Mouse (Mus musculus): ENCODE measurements around the gene Fcgr3. TPM values are rescaled to one million over a fixed set of nuclear protein-coding genes. Genes with fewer than 3 reads are reported as not detected.
"Not testable (repeated sequence)": the region's sequence is repeated elsewhere in the genome, so short reads cannot be mapped to it uniquely, and the experiment has no call there.

Gene Fcgr3
- polyA plus RNA-seq, 1 experiment from 2014 or later: 3.8 TPM

DNA sequence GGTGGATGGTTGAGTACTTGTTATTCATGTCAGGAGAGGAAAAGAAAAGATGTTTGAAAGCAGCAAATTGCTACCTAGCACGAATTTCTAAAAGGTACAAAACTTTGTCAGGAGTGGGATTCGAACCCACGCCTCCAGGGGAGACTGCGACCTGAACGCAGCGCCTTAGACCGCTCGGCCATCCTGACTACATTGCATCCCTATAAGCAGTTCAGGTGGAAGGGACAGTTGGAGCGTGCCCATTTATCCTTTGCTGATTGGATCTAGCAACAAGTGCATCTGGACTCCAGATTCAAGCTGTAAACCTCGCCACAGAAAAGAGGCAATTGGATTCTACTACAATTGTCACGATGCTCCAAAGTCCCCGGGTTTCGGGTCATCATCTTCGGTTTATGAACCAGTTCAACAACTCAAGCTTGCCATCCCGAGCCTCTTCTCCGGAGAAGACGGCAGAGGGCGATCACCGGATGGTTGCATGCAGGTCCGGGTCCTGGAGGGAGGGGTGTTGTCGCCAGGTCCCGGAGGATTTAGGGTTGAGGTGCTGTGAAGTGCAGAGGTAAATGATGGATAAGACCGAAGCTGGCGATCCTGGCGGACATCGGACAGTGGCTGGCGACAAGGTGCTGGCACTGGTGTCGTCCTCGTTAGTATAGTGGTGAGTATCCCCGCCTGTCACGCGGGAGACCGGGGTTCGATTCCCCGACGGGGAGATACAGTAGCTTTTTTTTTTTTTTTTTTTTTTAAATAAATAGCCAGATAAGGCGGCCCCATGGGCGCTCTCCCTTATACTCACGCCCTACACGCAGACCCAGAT lies 37.2 kb upstream of the Fcgr3 start:
- Histone ChIP-seq H3K27ac (peak overlapping the region; percentile 57; the same call in 1 of the 2 replicates), H3K9ac (peak overlapping the region; percentile 67), H3K27me3 (no peaks in the 10 kb centered on the region), H3K4me2 (peak overlapping the region; percentile 62), H3K36me3 (ENCODE audit: poor library complexity, severe bottlenecking) (no peaks in the 10 kb centered on the region), H3K4me3 (peak overlapping the region; percentile 61), H3K4me1 (peaks cover 7% of the 10 kb centered on the region), H3K9me3 (replicated peaks) (no peaks in the 10 kb centered on the region)
- under 1% methylated on average over 40 of the region's 40 CpGs for WGBS
- ATAC-seq: peak; percentile 88

DNA sequence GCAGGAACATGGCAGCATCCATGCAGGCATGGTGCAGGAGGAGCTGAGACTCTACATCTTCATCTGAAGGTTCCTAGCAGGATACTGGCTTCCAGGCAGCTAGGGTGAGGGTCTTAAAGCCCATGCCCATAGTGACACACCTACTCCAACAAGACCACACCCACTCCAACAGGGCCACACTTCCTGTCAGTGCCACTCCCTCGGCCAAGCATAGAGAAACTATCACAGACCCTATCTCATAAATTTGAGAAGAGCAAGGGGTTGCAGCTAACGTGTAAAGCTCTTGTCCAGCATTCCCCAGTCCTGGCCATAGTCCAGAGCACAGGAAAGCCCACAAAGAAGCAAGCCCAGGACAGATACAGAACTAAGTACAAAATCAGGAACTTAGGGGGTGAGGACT lies 36.3 kb upstream of the Fcgr3 start:
- no peak for ATAC-seq
- H3K27ac ChIP-seq: no peak overlapping the region
- no peaks in the 10 kb centered on the region for H3K36me3 ChIP-seq (ENCODE audit: poor library complexity, severe bottlenecking)
- H3K9ac ChIP-seq: no peak overlapping the region
- 54% methylated on average over 2 of the region's 2 CpGs for WGBS
- H3K4me2 ChIP-seq: no peak overlapping the region
- no peaks in the 10 kb centered on the region for H3K27me3 ChIP-seq
- H3K9me3 ChIP-seq (replicated peaks): no peaks in the 10 kb centered on the region
- H3K4me3 ChIP-seq: no peak overlapping the region
- H3K4me1 ChIP-seq: peaks cover 12% of the 10 kb centered on the region

DNA sequence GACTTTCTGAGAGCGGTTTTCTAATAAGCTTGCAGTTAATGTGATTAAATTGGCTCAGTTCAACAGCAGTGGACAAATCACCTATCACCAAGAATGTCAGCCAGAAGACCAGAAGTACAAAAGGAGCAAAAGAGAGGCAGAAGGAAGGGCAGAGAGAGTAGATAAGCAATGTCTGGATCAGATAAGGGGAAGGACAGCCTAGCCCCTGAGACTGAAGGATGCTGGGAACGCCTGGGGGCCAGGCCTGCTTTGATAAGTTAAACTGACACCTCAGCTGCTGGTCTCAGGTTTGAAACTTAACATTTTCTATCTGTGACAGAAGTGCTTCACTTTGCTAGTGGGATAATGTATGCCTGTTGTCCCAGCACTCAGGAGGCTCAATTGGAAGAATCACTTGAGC lies 32.9 kb upstream of the Fcgr3 start:
- Histone ChIP-seq H3K9me3 (replicated peaks) (no peaks in the 10 kb centered on the region), H3K9ac (no peak overlapping the region), H3K27ac (no peak overlapping the region), H3K4me2 (no peak overlapping the region), H3K27me3 (no peaks in the 10 kb centered on the region), H3K4me3 (no peak overlapping the region), H3K36me3 (ENCODE audit: poor library complexity, severe bottlenecking) (no peaks in the 10 kb centered on the region), H3K4me1 (peaks cover 8% of the 10 kb centered on the region; the same call in 1 of the 2 replicates)
- WGBS: 44% methylated on average over 2 of the region's 2 CpGs
- no peak for ATAC-seq

DNA sequence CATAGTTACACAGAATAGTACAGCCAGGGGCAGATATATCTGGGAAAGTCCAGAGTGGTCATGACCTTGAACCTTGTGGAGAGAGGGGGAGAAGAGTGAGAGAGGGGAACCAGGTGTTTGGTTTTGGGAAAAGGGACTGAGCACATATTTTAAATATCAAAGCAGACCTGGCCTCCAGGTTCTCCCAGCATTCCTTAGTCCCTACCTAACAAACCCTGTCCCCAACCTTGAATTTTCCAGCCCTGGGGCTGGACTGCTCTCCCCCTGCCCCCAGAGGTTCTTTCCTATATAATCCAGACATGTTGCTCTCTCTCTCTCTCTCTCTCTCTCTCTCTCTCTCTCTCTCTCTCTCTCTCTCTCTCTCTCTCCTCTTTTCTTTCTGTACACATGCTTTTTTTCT lies 32.4 kb upstream of the Fcgr3 start:
- no peak for ATAC-seq
- no peaks in the 10 kb centered on the region for H3K36me3 ChIP-seq (ENCODE audit: poor library complexity, severe bottlenecking)
- no peak overlapping the region for H3K4me3 ChIP-seq
- H3K27ac ChIP-seq: no peak overlapping the region
- H3K9ac ChIP-seq: no peak overlapping the region
- peaks cover 8% of the 10 kb centered on the region; the same call in 1 of the 2 replicates for H3K4me1 ChIP-seq
- H3K4me2 ChIP-seq: no peak overlapping the region
- no peaks in the 10 kb centered on the region for H3K27me3 ChIP-seq
- H3K9me3 ChIP-seq (replicated peaks): no peaks in the 10 kb centered on the region

DNA sequence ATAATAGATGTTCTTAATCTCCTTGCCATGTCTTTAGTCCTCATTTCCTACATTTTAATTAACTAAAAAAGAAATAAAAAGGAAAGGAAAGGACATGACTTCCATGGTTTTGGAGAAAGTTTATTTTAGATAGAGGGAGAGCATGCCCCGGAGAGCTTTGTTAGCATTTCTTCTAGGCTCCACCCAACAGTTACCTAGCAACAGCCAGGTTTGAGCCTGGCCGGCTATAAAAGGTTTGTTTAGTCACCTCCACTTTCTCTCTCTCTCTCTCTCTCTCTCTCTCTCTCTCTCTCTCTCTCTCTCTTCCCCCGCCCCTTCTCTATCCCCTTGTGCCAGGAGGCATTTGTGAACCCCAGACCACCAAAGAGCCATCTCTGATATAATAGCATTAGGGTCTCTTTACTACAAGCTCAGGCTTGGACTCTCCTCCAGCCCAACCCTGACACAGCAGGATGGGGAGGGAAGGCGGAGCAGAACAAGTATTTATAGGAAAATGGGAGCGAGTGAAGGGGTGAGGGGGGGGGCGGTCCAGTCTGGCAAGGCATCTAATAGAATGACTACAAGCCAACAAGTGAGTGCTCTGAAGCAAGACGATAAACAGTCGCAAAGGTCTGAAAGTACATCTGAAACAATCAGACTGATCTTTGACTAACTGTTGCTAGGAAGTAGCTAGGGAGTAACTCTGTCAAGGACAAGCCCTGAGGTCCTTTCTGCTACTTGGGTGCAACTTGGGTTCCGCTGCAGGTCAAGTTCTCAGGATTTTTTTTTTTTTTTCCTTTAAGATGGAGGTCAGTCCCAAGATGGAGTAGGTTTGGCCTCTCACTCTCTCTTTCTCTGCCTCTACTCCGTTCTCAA lies 31.6 kb upstream of the Fcgr3 start:
- H3K27me3 ChIP-seq: no peaks in the 10 kb centered on the region
- H3K4me1 ChIP-seq: peaks cover 8% of the 10 kb centered on the region; the same call in 1 of the 2 replicates
- WGBS: 24% methylated on average over 10 of the region's 10 CpGs
- peak overlapping the region; percentile 20; the same call in 1 of the 2 replicates for H3K4me2 ChIP-seq
- no peaks in the 10 kb centered on the region for H3K36me3 ChIP-seq (ENCODE audit: poor library complexity, severe bottlenecking)
- no peak overlapping the region for H3K27ac ChIP-seq
- H3K9me3 ChIP-seq (replicated peaks): no peaks in the 10 kb centered on the region
- ATAC-seq: no peak
- H3K9ac ChIP-seq: no peak overlapping the region
- no peak overlapping the region for H3K4me3 ChIP-seq

DNA sequence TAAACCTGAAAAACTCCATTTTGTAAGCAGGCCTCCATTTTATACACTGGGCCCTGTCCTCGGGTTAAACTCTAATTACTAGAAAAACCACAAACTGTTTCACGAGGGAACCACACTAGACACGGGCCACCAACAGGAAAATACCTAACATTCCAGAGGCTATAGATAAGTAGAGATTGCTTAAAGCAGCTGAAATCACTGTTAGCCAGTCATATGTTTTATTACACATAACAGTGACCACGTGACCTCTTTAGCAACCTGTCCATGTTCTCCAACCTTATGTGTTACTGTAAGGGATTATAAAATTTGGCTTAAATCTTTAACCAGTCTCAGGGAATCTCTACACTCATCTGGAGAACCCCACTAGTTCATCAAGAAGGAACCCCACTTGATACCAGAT lies 29.7 kb upstream of the Fcgr3 start:
- Histone ChIP-seq H3K9me3 (replicated peaks) (no peaks in the 10 kb centered on the region), H3K4me2 (no peak overlapping the region), H3K36me3 (ENCODE audit: poor library complexity, severe bottlenecking) (no peaks in the 10 kb centered on the region), H3K9ac (no peak overlapping the region), H3K27ac (no peak overlapping the region), H3K4me3 (no peak overlapping the region), H3K27me3 (no peaks in the 10 kb centered on the region), H3K4me1 (peaks cover 8% of the 10 kb centered on the region; the same call in 1 of the 2 replicates)
- ATAC-seq: no peak
- WGBS: 95% methylated on average over 4 of the region's 4 CpGs

DNA sequence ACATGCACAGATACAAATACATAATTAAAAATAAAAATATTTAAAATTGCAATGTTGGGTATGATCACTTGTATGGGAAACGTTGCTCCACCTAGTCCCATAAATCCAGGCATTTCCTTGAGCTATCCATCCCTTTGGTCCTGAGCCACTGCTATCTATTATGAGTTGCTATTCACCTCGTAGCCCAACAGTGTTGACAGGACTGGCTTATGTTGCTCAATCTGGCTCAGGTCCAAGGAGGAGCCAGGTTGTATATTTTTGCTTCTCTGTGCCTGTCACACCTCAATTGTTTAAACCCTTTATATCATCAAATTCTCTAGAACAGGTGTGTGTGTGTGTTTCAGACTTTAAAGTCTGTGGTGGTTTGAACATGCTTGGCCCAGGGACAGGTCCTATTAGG lies 26.0 kb upstream of the Fcgr3 start:
- H3K27ac ChIP-seq: no peak overlapping the region
- no peak for ATAC-seq
- no peaks in the 10 kb centered on the region for H3K9me3 ChIP-seq (replicated peaks)
- H3K4me2 ChIP-seq: no peak overlapping the region
- 79% methylated on average over 2 of the region's 2 CpGs for WGBS
- peaks cover 9% of the 10 kb centered on the region for H3K4me1 ChIP-seq
- no peaks in the 10 kb centered on the region for H3K36me3 ChIP-seq (ENCODE audit: poor library complexity, severe bottlenecking)
- H3K9ac ChIP-seq: no peak overlapping the region
- H3K27me3 ChIP-seq: peaks cover 6% of the 10 kb centered on the region
- no peak overlapping the region for H3K4me3 ChIP-seq

DNA sequence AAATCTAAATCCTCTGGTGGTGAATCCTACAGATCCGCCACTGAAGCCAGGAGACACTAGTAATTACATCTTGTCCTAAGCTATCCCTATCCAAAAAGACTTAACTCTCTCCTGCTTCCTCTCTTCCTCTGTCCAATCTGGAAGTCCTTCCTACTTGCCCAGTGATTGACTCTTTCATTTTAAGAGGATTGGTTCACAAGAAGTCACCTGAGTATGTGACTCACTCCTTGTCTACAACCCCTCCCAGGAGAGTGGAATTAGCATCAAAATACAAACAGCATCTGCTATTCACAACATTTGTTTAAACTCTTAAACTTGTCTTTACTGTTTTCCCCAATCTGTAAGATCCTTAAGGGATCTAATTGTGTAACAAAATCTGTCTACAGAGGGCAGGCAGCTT lies 25.2 kb upstream of the Fcgr3 start:
- no peak overlapping the region for H3K4me2 ChIP-seq
- peaks cover 7% of the 10 kb centered on the region for H3K4me1 ChIP-seq
- H3K27ac ChIP-seq: no peak overlapping the region
- no peak overlapping the region for H3K9ac ChIP-seq
- ATAC-seq: no peak
- WGBS: 93% methylated on average over 1 of the region's 1 CpGs
- peaks cover 9% of the 10 kb centered on the region for H3K27me3 ChIP-seq
- no peaks in the 10 kb centered on the region for H3K36me3 ChIP-seq (ENCODE audit: poor library complexity, severe bottlenecking)
- no peaks in the 10 kb centered on the region for H3K9me3 ChIP-seq (replicated peaks)
- no peak overlapping the region for H3K4me3 ChIP-seq

DNA sequence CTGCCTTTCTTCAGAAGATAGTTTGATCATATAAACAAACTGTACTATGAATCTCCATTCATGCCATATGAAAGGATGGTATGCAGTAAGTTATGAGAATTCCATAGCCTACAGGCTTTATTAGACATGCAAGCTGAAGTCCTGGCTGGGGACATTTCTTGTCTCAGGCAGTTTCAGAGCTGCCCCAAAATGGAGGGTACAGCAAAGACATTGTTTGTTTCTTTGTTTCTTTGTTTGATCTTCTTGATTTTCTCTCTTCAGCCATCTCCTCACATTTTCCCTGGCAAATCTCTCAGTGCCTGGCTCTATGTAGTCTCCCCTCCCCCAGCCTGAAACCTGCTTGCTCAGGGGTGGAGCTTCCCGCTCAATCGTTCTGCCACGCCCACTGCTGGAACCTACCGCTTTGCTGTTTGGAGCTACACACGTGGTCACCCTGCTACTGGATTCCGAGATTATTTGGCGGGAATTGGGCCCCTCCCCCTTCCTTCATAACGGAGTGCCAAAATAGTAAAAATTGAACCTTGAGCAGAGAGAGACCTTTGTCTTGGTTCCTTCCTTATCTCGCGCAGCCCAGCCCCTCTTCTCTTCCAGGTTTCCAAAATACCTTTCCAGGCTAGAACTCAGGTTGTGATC lies 23.6 kb upstream of the Fcgr3 start:
- not testable (repeated sequence) for H3K4me1 ChIP-seq; H3K36me3 ChIP-seq (ENCODE audit: poor library complexity, severe bottlenecking); H3K27ac ChIP-seq; H3K9me3 ChIP-seq (replicated peaks); H3K9ac ChIP-seq; H3K27me3 ChIP-seq
- Histone ChIP-seq H3K4me2 (peak overlapping the region; percentile 43), H3K4me3 (peak overlapping the region; percentile 10; the same call in 1 of the 2 replicates)
- 0 out of 2 replicates have a peak, but pooled peaks have one; percentile 31 for ATAC-seq
- 4% methylated on average over 10 of the region's 10 CpGs for WGBS

DNA sequence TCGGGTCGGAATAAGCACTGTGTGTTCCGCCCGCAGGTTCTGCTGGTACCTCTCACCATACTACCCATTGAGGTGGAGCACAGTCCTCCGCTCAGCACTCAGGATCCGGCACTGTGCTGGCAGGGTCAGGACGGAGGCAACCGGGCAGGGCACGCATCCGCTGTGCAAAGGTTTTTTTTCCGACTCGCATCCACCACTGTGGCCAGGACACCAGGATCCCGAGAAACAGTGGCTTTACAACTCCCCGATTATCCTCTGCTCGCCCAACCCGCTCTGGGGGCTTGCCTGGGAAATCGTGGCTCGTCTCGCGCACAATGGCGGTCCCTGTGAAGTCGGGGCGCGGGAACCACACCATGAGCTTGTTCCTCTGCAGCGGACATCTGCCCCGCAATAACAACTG lies 21.0 kb upstream of the Fcgr3 start:
- WGBS: 0% methylated on average over 26 of the region's 26 CpGs
- H3K36me3 ChIP-seq (ENCODE audit: poor library complexity, severe bottlenecking): no peaks in the 10 kb centered on the region
- peaks cover 7% of the 10 kb centered on the region for H3K4me1 ChIP-seq
- no peak overlapping the region for H3K27ac ChIP-seq
- H3K4me2 ChIP-seq: peak overlapping the region; percentile 83
- peaks cover 17% of the 10 kb centered on the region for H3K27me3 ChIP-seq
- no peak for ATAC-seq
- H3K9ac ChIP-seq: peak overlapping the region; percentile 70
- no peaks in the 10 kb centered on the region for H3K9me3 ChIP-seq (replicated peaks)
- H3K4me3 ChIP-seq: peak overlapping the region; percentile 55

DNA sequence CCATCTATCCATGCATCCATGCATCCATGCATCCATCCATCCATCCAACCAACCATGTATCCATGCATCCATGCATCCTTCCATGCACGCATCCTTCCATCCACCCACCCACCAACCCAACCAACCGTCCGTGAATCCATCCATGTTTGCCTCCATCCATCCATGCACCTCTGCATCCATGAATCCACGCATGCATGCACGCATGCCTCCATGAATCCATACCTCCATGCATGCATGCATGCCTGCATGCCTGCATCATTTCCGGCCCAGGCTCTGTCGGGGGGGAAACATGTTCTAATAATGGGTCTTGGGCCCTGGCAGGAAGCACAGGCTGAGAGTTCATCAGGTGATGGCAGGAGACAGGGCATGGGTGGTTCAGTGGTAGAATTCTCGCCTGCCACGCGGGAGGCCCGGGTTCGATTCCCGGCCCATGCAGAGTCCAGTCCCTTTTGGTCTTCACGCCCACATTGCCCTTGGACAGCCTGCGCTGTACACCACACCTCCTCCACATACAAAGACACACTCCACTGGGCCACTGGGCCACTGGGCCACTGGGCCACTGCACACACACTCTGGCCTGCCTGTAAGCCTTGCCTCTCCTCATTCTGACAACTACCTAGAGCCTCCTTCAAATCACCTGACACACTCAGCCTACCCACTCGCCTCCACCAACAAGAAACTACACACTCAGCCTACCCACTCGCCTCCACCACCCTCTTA lies 16.9 kb upstream of the Fcgr3 start:
- not testable (repeated sequence) for H3K4me2 ChIP-seq; H3K9ac ChIP-seq; H3K4me1 ChIP-seq; H3K36me3 ChIP-seq (ENCODE audit: poor library complexity, severe bottlenecking); H3K27ac ChIP-seq; H3K9me3 ChIP-seq (replicated peaks); H3K4me3 ChIP-seq
- ATAC-seq: peak; percentile 14; the same call in 1 of the 2 replicates
- WGBS: 33% methylated on average over 9 of the region's 17 CpGs
- peaks cover 35% of the 10 kb centered on the region for H3K27me3 ChIP-seq

All from forebrain, embryonic 13.5 days (tissue).